Mouse (Mus musculus) hindbrain, postnatal 0 days (tissue): ENCODE measurements around the gene Ptpru. TPM values are rescaled to one million over a fixed set of nuclear protein-coding genes. Genes with fewer than 3 reads are reported as not detected.

Experiments used
- ATAC-seq: fragments of 200-750 bp; cut with Nextera tagmentation; 2 replicates; pipeline ENCODE4 v1.8.0; 2017; ENCODE audit warnings: mild to moderate bottlenecking, moderate TSS enrichment, moderate library complexity
- DNase-seq: peaks from one replicate; pipeline ENCODE4 v3.0.0-alpha.2; 2015; ENCODE audit warnings: low spot score
- H3K27ac ChIP-seq: fragments of 300-500 bp; sonication (generic); 2 replicates; pipeline ENCODE4 v1.5.1; 2014; ENCODE audit warnings: mild to moderate bottlenecking
- H3K27me3 ChIP-seq: fragments of 300-500 bp; sonication (generic); 2 replicates; pipeline ENCODE4 v1.6.1; 2014; ENCODE audit warnings: low read length, mixed read lengths; ENCODE audit not compliant: insufficient read depth
- H3K36me3 ChIP-seq: fragments of 300-500 bp; sonication (generic); 2 replicates; pipeline ENCODE4 v1.6.1; 2014; ENCODE audit warnings: low read length, mixed read lengths; ENCODE audit not compliant: insufficient read depth
- H3K4me1 ChIP-seq: fragments of 300-500 bp; sonication (generic); 2 replicates; pipeline ENCODE4 v1.6.1; 2014; ENCODE audit warnings: antibody characterized with exemption, low read length, mixed read lengths; ENCODE audit not compliant: insufficient read depth
- H3K4me2 ChIP-seq: fragments of 300-500 bp; sonication (generic); 2 replicates; pipeline ENCODE4 v1.6.1; 2014; ENCODE audit warnings: low read depth, mild to moderate bottlenecking, low read length, moderate library complexity, mixed read lengths
- H3K4me3 ChIP-seq: fragments of 300-500 bp; sonication (generic); 2 replicates; pipeline ENCODE4 v1.5.1; 2014; ENCODE audit warnings: low read length
- H3K9ac ChIP-seq: fragments of 300-500 bp; sonication (generic); replicated peaks from 2 replicates; pipeline ENCODE4 v1.6.1; 2014; ENCODE audit warnings: mild to moderate bottlenecking, low read length, moderate library complexity, mixed read lengths
- H3K9me3 ChIP-seq: fragments of 300-500 bp; sonication (generic); 2 replicates; pipeline ENCODE4 v1.6.1; 2016; ENCODE audit warnings: low read length, mixed read lengths
- CTCF ChIP-seq: IDR thresholded peaks from 2 replicates; pipeline ENCODE4 v1.5.1; 2016; ENCODE audit warnings: antibody characterized with exemption, control low read depth, low read depth
- WGBS: fragments of 180-500 bp; shearing (Covaris S2); extraction: QIAGEN DNeasy Blood & Tissue Kit; methylation state at CpG from one replicate; pipeline ENCODE4 v1.1.7; 2014; 5-methylcytosine and 5-hydroxymethylcytosine counted together
- polyA plus RNA-seq: library from polyadenylated mRNA; unstranded; fragments of >200 nt; fragmentation: Nextera tagmentation; extraction: Ambion mirVana; gene quantifications from 2 replicates; pipeline ENCODE4 v1.2.1, GENCODE M21; 2015
- total RNA-seq: library from RNA; depleted of rRNA; stranded (reverse); fragments of >200 nt; gene quantifications from 2 replicates; pipeline ENCODE4 v1.2.3, GENCODE M21; 2014; rRNA removed

Ptpru gene
- total RNA-seq = 31.2 and 35.9 TPM in 2 replicates
- polyA plus RNA-seq = 17.3 and 20.0 TPM in 2 replicates

DNA sequence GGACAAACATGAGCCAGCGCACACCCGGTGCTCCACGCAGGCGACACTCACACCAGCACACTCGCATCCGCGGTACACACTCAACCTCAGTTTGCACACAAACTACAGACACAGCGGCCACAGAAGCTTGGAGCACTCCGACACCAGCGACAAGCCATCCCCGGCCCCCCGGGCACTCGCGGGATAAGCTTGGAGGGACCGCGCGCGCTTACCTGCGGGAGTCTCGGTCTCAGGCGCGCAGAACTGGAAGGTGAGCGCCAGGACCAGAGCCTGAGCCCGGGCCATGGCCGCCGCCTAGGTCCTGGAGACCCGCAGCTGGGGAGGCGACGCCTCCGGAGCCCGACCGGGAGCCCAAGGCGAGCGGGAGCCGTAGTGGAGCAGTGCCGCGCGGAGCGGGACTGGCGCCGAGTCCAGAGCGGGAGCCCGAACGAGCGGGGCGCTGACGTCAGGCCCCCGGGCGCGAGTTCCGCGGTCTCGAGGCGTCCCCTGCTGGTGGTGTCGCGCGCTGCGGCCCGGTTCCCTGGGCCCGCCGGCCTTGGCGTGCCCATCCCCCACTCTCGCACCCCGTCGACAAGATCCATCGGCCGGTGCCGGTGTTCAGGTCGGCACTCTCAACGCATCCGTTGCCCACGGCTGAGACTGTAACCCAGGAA is at the start of gene Ptpru:
Ptpru (minus strand) TSS at position 417 of the 653 bp plus-strand sequence.
- Histone ChIP-seq H3K9ac (peak within 1 kb of the TSS; percentile 65), H3K4me3 (peak within 1 kb of the TSS; percentile 59), H3K9me3 (no peaks in the 10 kb centered on the region), H3K27me3 (0 out of 2 replicates have a peak, but pooled peaks cover 4% of the 10 kb centered on the region), H3K4me1 (no peaks in the 10 kb centered on the region), H3K27ac (no peak within 1 kb of the TSS), H3K36me3 (no peaks in the 10 kb centered on the region), H3K4me2 (peak within 1 kb of the TSS; percentile 99)
- ATAC-seq (peak; percentile 85), DNase-seq (peak; percentile 90)
- WGBS = 1% methylated on average over 71 of the region's 72 CpGs
- peak; percentile 71 for TF ChIP-seq CTCF

DNA sequence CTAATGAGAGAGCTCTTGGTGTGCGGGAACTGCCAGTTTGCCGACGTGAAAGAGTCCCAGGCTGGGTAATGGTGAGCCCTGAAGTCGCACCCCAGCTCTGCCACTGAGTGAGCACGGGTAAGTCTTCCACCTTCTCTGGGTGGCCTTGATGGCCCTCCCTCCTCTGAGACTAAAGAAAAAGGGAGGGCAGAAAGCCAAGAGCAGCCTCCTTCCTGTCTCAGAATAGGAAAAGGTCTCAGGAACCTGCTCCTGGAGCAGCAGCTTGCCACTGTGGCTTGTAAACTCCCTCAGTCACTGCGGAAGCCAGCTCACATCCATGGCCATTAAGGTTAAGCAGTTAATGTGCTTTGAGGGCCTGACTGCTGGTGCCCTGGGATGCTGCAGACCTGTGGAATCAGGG is 47.3 kb upstream of the Ptpru start:
- ATAC-seq = no peak
- no peak overlapping the region for H3K27ac ChIP-seq
- H3K4me1 ChIP-seq = no peaks in the 10 kb centered on the region

GRCm38 (mm10) chr4:131883571-131883970 is 45.5 kb upstream of the Ptpru start:
- H3K36me3 ChIP-seq = peaks cover 12% of the 10 kb centered on the region; the same call in 1 of the 2 replicates
- no peak overlapping the region for H3K4me3 ChIP-seq
- no peak for TF ChIP-seq CTCF
- no peak overlapping the region for H3K9ac ChIP-seq
- H3K27ac ChIP-seq = no peak overlapping the region
- 66% methylated on average over 6 of the region's 6 CpGs for WGBS
- DNase-seq = no peak
- no peak for ATAC-seq
- no peaks in the 10 kb centered on the region for H3K9me3 ChIP-seq
- H3K4me2 ChIP-seq = no peak overlapping the region
- H3K4me1 ChIP-seq = no peaks in the 10 kb centered on the region
- no peaks in the 10 kb centered on the region for H3K27me3 ChIP-seq

More for the DNA sequence above, 47.3 kb upstream of the Ptpru start:
- H3K27me3 ChIP-seq = no peaks in the 10 kb centered on the region
- no peaks in the 10 kb centered on the region for H3K9me3 ChIP-seq
- H3K9ac ChIP-seq = no peak overlapping the region
- peaks cover 12% of the 10 kb centered on the region; the same call in 1 of the 2 replicates for H3K36me3 ChIP-seq
- no peak overlapping the region for H3K4me2 ChIP-seq
- no peak for DNase-seq
- no peak for TF ChIP-seq CTCF
- WGBS = 74% methylated on average over 6 of the region's 6 CpGs
- H3K4me3 ChIP-seq = no peak overlapping the region

DNA sequence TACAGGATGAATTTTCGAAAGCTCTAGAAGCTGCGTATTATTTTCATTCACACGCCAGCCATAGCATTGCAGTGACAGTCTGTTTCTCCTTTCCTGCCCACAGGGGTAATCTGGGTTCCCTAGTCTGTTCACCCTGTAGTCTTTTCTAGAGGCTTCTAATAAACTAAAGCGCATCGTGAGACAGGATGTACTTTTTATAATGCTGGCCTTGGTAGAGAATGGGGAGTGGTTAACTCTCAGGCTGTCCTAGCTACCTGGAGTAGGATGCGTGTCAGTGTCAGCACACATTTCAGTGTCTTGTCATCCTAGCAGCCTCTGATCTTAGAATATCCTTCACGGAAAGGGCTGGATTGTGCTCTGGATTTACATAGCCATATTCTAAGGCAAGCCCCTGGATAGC is 43.2 kb upstream of the Ptpru start:
- Histone ChIP-seq H3K36me3 (peaks cover 11% of the 10 kb centered on the region; the same call in 1 of the 2 replicates), H3K4me2 (no peak overlapping the region), H3K27ac (no peak overlapping the region), H3K4me3 (no peak overlapping the region), H3K27me3 (no peaks in the 10 kb centered on the region), H3K4me1 (peaks cover 4% of the 10 kb centered on the region; the same call in 1 of the 2 replicates), H3K9ac (no peak overlapping the region), H3K9me3 (no peaks in the 10 kb centered on the region)
- DNase-seq (no peak), ATAC-seq (no peak)
- WGBS = 89% methylated on average over 7 of the region's 7 CpGs
- TF ChIP-seq CTCF = no peak

DNA sequence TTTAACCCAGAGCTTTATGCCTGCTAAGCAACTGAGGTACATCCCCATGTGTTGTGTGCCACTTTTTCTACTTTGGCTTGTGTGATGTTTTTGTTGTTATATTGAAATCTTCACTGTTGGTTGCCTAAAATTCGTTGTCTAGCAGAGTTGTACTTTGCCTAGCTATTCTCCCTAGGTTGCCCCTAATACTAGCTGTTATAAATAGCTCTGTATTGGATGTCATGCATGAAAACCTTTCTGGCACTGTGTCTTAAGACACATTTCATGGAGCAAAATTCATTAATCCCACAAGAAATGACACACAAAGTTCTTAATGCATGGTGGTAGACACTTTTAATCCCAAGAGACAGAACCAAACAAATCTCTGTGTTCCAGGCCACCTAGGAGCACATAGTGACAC is 41.6 kb upstream of the Ptpru start:
- TF ChIP-seq CTCF = no peak
- H3K4me3 ChIP-seq = no peak overlapping the region
- H3K4me2 ChIP-seq = no peak overlapping the region
- H3K27ac ChIP-seq = no peak overlapping the region
- no peak overlapping the region for H3K9ac ChIP-seq
- 69% methylated on average over 1 of the region's 1 CpGs for WGBS
- H3K4me1 ChIP-seq = peaks cover 15% of the 10 kb centered on the region
- ATAC-seq (no peak), DNase-seq (no peak)
- H3K27me3 ChIP-seq = no peaks in the 10 kb centered on the region
- no peaks in the 10 kb centered on the region for H3K36me3 ChIP-seq
- H3K9me3 ChIP-seq = no peaks in the 10 kb centered on the region

DNA sequence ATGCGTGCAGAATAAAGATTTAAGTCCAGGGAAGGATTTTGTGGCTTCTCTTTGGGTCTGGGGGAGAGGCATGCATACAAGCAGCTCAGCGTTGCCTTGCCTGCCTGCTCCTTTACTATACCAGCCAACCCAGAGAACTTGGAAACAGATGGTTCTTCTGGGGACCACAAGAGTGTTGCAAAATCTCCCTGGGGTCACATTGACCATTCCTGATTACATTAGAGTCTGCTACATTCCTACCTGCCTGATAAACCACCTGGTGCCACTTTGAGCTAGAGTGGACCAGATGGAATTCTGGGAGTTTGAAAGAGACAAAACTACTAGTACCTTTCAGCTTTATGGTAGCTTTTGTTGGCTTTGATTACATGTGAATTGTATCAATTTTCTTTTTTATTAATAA is 38.7 kb upstream of the Ptpru start:
- 50% methylated on average over 2 of the region's 2 CpGs for WGBS
- Histone ChIP-seq H3K27me3 (no peaks in the 10 kb centered on the region), H3K9me3 (no peaks in the 10 kb centered on the region), H3K4me1 (peaks cover 15% of the 10 kb centered on the region), H3K36me3 (no peaks in the 10 kb centered on the region), H3K27ac (no peak overlapping the region), H3K4me3 (no peak overlapping the region), H3K9ac (no peak overlapping the region), H3K4me2 (no peak overlapping the region)
- DNase-seq = peak; percentile 23
- no peak for TF ChIP-seq CTCF
- no peak for ATAC-seq

DNA sequence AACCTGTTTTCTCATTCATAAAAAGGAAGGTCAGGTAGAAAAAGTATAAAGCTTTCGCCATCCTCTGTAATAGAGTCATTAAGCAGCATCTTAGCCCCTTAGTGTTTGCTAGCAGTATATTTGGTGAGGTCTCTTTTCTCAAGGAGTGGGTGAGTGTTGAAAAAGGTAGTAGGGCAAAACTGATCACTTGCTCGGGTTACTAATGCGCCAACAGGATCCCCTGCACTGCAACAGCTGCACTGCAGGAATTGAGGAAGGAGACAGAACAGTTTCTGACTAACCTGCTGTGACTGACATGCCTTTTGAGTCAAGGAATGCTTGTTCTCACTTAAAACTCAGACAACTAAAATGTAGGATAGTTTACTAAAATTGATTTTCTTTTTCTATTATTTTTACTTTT is 37.2 kb upstream of the Ptpru start:
- WGBS = 35% methylated on average over 3 of the region's 3 CpGs
- Histone ChIP-seq H3K9ac (peak overlapping the region; percentile 90), H3K36me3 (no peaks in the 10 kb centered on the region), H3K27ac (no peak overlapping the region), H3K4me3 (peak overlapping the region; percentile 74), H3K4me2 (peak overlapping the region; percentile 96), H3K9me3 (no peaks in the 10 kb centered on the region), H3K27me3 (no peaks in the 10 kb centered on the region), H3K4me1 (peaks cover 15% of the 10 kb centered on the region)
- DNase-seq (no peak), ATAC-seq (no peak)
- no peak for TF ChIP-seq CTCF
